Mouse (Mus musculus) urinary bladder, postnatal 36 days (tissue): ENCODE measurements at regions not wholly inside any gene's neighbourhood (a gene's known extent, or its start where the extent isn't known, plus 50 kb on each side); places are given as distances from the start of the nearest gene placed in this dataset.
"Not testable (repeated sequence)": the region's sequence is repeated elsewhere in the genome, so short reads cannot be mapped to it uniquely, and the experiment has no call there.

ENCODE experiments used
- DNase-seq, 2 experiments: peaks; one replicate each; pipeline ENCODE4 v3.0.0; 2022; ENCODE audit warnings: low spot score in 2 of 2, mixed read lengths in 1 of 2

GRCm38 (mm10) chr13:99739420-99739819, 161.5 kb downstream of the Cartpt start:
- DNase-seq, result no peak

GRCm38 (mm10) chr13:99737271-99737670, 163.6 kb downstream of the Cartpt start:
- no peak for DNase-seq

DNA sequence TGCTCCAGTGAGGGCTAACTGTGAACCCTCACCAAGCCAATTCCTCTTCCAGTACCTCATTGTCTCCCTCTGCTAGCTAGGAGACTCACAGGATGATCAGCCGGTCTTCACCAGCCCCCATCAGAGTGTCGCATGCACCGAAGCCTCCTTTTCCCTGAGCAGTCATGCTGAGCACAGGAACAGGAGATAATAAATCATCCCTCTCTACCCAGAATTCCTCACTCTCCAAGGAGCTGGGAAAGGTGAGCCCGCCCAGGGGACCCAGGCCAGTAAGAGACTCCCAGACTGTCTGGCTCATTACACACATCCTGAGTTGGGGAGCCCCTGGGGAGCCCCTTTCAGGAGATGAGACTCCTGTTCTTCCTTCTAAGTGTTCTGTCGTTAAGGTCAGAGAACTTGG, 171.7 kb downstream of the Cartpt start:
- no peak for DNase-seq

DNA sequence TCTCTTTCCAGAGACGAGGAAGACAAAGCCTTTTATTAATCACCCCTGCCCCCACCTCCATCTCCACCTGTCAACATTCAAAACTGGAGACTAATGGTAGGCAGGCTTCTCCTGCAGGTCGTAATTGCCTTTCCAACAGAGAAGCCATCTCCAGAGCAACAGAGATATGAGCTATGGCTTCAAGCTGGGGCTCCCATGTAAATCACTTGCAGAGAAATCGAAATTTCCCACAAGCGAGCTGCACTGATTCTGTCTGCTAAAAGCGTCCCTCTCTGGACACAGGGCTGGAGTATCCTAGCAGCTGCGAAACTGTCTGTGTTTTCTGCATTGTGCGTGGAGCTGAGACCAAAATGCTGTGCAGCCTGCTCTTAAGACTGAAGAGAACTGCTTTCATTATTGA, 176.6 kb downstream of the Cartpt start:
- DNase-seq, result no peak

GRCm38 (mm10) chr13:99723237-99723981, 177.5 kb downstream of the Cartpt start:
- no peak for DNase-seq

DNA sequence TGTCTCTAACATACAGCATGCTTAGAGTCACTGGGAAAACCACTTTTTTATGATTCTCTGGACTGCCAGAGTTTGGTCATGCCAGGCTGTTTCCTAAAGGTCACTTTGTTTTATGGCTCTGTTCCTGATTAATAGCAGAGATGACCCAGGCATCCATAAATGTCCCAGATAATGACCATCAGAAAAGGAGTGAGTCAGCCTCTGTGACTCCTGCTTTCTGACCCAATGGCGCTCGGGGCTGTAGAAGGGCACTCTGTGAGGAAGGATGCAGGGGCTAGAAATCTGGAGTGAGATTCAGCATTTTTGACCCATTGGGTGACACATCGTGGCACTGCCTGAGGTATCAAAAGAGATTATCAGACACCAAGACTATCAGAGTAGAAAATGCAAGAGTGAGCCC, 180.3 kb downstream of the Cartpt start:
- no peak for DNase-seq

- no peak for DNase-seq
These were observed 180.2 kb upstream of the Map1b start for GRCm38 (mm10) chr13:99696559-99696890.

- DNase-seq, result no peak
These were observed 179.7 kb upstream of the Map1b start for GRCm38 (mm10) chr13:99695874-99696558.

DNA sequence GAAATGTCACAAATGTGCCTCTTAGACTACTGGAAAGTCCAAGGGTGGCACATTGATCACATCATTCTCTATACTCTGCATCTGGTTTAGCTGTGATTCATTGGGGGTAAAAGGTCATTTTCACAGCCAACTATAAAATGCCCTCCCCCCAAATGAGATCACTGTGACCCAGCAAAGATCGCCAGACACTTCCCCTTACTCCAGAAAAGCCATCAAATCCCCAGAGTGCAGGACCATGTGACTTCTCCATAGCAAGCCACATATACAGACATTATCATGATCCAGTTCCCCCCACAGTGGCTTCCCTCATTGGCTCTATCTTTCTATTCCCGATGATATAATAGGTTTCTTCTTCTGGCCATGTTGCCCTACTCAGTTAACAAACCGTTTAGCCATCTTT, 163.6 kb upstream of the Map1b start:
- no peak for DNase-seq

DNA sequence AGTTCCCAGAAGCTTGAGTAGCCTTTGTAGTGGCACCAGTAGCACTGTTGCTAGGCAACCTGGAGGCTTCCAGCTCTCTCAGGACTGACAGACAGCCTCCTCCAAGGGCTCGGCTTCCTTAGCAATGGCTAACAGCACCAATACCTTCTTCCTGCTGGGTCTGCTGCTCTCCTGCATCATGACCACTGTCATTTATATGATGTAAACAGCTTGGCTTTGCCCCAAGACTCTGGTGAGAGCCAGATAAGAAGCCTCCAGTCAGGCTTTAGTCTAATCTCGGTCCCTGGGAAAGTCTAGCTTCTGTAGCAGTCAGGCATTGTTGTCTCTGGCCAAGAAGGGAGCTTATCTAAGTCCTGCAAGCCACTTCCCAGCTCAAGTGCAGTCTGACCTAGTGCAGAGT, 163.1 kb upstream of the Map1b start:
- no peak for DNase-seq

DNA sequence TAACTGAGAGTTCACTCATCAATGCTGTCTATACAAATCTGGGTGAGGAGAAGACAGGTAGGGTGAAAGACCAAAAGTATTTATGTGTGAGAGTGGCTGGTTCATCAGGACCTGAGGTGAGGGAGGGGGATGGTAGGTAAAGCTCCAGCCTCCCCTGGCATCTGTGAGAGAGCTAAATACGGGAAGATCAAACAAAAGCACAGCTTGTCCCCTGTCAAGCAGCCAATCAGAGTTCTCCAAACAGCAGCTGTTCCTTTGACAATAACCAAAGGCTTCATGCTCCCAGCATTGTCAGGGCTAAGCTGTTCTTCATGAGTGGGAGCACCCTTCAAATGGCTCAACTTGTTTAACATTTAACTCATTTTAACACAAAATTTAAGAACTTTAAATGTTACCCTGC, 160.1 kb upstream of the Map1b start:
- DNase-seq, result no peak

DNA sequence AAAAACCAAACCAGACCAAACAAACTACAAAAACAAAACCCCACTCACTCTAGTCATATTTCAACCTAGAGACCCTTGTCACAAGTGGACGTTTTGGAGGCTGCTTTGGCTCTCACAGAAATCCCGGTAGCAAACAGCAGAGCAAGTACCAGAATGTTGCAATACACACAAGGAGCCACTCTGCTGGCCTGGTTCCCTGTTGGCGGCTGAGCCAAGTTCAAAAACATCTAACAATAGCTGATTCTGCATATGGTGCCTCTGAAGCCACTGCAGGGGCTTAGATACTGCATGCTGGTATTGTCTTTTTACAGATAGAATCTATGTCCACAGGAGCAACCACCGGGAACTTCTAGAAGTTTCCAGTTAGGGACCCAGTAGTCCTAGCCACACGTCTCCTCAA, 159.6 kb upstream of the Map1b start:
- DNase-seq, result peak in 1 of 2 experiments; percentile 4

DNA sequence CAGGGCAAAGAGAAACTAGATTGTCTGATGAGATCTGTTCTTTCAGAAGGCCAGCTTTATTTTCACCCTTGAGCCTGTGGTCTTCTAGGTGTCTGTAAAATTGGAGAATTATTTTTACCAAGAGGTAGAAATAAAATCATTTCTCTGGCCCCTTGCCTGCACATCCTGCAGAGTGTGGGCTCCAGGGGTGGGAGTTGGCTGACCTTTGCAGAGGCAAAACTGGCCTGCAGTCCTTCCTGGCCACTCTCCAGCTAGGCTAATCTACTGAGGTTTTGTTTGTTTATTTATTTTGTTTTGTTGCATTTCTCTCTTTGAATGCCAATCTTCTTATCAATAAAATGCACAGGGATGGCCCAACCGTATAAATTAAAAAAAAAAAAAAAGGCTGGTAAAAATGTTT, 156.4 kb upstream of the Map1b start:
- no peak for DNase-seq

DNA sequence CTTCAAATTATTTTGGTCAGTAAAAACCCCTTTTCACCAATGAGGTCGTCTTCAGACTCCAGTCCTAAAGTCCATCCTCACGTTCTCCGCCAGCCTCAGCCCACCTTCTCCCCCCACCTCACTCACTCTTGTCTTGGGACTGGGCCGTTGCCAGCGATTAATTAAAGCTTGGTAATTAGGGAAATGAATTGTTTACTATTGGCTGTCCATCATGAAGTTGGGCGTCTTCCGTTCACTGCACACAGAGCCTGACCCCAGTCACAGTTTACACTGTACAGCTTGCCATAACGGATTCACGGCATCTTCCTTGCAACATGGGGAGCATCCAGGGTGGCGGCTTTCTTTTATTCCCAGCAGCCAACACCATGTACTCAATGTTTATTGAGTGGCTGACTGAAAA, 155.4 kb upstream of the Map1b start:
- DNase-seq, result no peak

GRCm38 (mm10) chr13:99669987-99670534, 153.7 kb upstream of the Map1b start:
- no peak for DNase-seq

GRCm38 (mm10) chr13:99668613-99669012, 152.3 kb upstream of the Map1b start:
- no peak for DNase-seq

- no peak for DNase-seq
These were observed 149.7 kb upstream of the Map1b start for GRCm38 (mm10) chr13:99666086-99666485.

DNA sequence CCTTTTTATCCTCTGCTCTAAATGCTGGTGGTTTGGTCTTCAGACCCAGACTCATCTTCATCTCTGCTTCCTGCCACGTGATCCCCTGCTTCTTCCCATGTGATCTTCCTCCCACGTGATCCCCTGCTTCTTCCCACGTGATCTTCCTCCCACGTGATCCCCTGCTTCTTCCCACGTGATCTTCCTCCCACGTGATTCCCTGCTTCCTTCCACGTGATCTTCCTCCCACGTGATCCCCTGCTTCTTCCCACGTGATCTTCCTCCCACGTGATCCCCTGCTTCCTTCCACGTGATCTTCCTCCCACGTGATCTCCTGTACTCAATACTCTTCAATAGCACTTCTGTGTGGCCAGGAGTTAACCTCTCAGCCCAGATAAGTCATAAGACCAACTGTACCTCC, 147.1 kb upstream of the Map1b start:
- not testable (repeated sequence) for DNase-seq

DNA sequence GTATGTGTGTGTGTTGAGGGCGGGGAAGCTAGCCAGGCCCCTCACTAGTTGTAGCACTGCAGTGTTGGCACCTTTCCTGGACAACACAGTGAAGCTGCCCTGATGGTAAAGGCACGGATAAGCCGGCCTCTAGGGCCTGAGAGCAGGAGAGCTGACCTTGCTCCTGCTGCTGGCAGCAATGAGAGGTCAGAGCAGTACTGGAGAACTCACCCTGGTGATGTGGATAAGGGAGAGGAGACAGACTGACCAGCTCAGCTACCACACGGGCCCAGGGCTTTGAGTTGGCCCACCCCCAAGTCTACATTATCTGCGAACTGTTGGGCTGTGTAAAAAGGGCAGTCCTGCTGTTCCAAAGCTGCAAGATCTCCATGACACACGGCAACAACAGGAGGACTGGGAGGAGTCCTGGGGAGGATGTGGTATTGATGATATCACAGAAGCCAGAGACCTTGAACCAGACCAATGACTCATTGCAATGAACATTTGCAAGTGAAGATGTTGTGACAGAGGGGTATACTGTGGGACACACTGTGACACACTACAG, 131.4 kb upstream of the Map1b start:
- DNase-seq, result no peak

DNA sequence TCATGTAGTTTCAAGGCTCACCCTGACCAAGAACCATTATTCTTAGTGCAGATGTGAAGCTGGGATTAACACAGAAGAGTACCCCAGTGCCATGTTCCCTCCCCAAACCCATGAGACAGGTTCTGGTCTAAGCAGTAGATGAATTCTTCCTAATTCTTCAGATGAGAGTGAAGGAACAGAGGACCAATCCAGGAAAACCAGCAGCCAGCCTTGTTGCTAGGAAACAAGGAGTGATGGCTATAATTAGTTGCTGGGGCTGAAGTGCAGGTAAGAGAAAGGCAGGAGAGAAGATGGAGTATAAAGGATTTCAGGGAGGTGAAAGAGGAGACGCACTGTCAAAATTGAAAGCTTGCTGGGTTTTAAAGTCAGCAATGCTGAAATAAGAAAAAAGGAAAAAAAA, 128.4 kb upstream of the Map1b start:
- DNase-seq, result no peak

DNA sequence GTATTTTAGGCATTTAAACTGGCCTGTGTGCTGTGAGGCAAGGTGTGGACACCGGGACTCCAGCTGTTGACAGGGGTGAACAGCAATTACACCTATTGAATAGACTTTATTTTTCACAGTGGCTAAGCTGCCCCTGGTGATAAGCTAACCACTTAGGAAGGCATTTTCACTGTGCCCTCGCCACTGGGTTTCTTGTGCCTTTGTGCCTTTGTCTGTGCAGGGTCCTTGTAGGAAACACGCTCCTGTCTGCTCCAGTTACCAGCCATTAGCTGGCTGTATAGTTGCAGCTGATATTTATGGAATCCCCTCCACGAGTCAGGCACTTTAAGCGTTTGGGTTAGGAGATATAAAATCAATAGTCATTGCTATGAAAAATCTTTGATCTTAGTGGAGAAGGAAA, 126.5 kb upstream of the Map1b start:
- no peak for DNase-seq

- DNase-seq, result peak in 1 of 2 experiments; percentile 25
These were observed 126.0 kb upstream of the Map1b start for GRCm38 (mm10) chr13:99642301-99642700.
